Mouse (Mus musculus) cerebellum, postnatal 36 days (tissue): ENCODE data around the gene Fam161b.
A peak's percentile ranks its signal among the peaks of the same experiment; 100 is the strongest.
"Not testable (repeated sequence)": the region's sequence is repeated elsewhere in the genome, so short reads cannot be mapped to it uniquely, and the experiment has no call there.

Source experiments
- DNase-seq, 2 experiments: peaks; one replicate each; pipeline ENCODE4 v3.0.0; 2021 to 2022; ENCODE audit warnings: mixed read lengths in 2 of 2

Fam161b gene

DNA sequence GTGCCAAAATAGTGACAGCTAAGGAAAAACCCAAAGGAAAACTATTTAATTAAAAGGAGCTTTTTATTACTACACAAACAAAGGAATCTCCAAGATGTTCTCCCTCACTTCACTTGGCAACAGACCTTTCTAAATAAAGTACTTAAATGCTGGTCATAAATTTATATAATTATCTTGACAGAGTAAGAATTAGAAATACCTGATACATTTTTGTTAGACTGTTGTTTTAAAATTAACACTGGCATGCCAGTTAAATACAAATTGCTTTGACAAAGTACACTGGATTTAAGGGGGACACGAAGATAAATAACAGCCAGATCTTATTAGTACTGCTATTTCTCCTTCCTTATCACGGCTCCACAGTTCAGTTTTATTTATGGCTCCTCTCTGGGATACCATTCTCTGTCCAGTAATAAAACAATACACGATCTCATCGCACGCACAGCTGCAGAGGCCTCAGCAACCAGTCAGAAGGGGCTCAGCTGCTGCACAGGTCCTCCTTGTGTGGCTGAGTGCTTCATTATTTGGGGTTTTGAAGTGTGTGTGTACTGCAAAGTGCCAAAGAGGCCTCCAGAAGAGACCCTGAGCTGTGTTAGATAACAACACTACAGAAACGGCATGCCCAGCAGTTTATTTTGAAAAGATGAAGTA, 12.3 kb upstream of the Fam161b start:
- DNase-seq = no peak

DNA sequence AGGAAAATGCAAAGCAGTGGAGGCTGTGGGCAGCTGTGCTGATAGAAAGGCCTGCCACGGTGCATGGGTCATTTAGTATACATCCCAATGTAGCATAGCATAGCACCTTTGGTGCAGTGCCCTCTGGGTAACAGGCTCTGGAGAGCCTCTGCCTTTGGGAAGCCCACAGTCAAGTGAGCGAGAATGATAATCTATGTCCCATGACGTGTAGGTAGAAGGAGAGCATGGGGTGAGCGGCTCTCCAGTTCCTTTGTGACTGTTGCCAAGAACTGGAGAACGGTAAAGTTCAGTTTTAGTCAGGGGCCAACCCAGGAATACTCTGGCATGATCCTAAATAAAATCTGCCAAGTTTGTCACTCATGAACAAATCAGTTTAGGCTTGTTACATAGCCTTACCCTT, 10.0 kb upstream of the Fam161b start:
- DNase-seq = no peak

DNA sequence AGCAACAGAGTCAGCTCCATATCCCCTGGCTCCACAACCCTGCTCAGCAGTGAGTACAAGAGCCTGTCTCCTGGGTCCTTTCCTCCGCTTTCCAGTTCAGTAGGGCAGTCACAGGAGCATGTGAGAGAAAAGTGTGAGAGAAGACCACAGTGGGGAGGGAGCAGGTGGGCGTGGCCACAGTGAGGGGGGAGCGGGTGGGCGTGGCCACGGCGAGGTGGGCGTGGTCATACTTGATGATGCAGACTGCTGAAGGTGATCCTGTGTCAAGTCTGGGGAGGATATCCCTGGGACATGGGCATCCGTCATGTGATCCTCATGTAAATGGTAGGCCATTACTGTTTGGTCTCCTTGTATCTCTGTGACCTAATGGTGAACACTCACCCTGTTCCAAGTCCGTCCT, 5.3 kb upstream of the Fam161b start:
- no peak for DNase-seq

DNA sequence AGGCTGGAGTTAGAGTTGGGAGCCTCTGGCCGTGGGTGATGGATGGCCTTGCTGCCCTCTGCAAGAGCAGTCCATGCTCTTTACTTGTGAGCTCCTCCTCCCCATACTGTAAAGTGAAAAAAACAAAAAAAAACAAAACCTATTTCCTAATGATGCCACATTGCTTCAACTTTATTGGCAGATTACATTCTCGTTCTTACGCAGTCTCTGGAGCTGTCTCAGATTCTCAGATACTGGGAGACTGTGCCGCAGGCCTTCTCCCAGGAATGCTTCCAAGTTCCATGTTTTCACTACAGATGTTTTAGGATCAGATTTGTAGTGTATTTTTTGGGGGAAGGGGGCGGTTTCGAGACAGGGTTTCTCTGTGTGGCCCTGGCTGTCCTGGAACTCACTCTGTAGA, 3.5 kb upstream of the Fam161b start:
- no peak for DNase-seq

DNA sequence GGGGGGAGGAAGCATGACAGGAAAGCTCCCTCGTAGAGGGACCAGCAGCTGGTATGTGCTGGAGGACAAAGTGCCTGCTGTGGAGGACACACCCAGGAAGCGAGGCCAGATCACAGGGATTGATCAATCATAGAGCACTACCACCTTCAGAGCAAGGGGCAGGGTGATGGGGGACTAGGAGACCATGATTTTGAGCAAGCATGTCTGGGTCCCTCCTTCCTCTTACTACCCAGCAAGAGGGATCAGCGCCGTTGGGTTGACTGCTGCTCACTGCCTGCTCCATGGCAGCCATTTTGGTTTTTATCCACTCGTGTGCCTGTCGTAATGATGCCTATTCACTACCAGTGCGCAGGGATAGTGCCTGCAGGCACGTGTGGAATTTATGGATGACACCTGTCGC, 2.7 kb upstream of the Fam161b start:
- no peak for DNase-seq

DNA sequence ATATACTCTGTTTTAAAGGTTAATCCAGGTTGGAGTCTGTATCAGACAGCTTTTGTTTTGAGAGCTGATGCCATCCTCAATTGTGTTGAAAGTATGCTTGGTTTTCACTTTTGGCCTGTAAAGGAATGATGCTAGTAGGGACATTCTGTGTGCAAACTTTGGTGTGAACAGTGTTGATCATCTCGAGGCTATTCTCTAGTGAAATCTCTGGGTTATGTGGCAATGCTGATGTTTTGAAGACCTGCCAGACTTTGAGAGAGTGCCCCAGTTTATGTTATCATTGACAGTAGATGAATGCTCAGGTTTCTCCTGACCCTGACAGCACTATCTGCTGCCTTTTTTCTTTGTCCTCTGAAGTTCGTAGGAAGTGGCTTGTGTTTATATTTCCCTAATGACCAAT, 1.2 kb upstream of the Fam161b start:
- DNase-seq = no peak

DNA sequence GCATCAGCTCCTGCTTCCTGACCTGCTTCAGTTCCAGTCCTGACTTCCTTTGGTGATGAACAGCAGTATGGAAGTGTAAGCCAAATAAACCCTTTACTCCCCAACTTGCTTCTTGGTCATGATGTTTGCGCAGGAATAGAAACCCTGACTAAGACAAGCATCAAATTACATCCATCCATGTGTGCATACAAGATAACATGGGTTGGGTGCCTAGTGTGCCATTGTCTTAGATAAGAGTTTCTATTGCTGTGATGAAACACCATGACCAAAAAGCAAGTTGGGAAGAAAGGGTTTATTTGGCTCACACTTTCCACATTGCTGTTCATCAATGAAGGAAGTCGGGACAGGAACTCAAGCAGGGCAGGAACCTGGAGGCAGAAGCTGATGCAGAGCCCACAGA, 2.9 kb downstream of the Fam161b start:
- not testable (repeated sequence) for DNase-seq

DNA sequence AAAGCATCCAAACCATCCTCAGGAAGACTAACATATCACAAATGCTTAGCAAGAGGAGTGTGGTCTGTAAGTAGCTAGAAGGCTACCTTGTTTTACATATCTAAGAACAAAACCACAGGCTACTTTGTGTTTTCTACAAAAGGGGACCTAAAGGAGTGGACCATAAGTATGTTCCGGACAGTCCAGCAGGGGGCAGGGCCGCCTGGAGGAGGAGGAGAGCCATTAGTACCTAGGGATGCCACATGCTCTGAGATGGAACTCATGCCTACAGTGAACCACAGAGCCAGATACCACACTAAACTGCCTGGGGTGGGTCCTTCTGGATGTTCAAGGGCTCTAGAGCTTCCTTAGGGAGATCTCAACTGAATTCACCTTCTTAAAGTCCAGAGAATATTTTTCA, 14.4 kb downstream of the Fam161b start:
- DNase-seq = no peak

DNA sequence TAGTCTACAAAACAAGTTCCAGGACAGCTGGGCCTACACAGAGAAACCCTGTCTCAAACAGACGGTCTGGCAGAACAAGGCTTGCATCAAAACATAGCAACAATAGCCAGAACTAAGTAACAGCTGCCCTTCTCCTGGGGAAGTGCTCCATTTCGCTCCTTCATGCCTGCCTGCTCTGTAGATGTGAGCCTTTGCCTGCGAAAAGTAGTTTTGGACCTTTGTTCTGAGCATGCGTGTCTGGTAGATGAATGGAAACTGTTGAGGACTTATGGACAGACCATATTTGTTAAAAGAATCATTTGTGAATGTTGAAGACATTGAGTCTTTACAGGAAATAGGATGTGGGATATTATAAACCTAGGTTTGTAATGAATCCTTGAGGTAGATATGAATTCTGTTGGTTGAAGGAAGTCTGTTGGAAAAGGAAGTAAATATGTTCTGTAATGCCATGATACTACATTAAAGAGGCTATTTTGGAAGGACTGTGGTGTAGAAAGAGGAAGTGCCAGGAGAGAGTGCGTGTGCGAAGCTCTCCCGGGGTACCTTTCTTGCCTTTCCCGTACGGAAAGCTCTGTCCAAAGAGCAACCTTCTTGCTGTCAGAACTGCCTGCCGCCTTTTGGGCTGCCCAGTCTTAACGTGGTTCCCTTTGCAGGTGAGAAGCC, 24.5 kb downstream of the Fam161b start:
- no peak for DNase-seq

DNA sequence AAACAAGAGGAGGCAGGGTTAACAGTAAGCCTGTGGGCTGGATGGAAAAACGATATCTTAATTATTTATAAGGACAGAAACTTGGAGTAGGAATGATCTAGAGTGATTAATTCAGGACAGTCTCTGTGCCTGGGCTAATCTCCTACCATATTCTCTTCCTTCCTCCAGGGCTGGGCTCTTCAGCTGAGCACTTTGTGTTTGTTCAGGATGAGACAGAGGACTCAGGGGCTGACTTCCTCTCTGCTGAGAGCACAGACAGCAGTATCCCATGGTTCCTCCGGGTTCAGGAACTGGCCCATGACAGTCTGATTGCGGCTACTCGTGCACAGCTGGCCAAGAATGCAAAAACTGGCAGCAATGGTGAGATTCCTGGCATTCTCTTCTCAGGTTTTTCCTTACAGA, 34.5 kb downstream of the Fam161b start:
- no peak for DNase-seq

DNA sequence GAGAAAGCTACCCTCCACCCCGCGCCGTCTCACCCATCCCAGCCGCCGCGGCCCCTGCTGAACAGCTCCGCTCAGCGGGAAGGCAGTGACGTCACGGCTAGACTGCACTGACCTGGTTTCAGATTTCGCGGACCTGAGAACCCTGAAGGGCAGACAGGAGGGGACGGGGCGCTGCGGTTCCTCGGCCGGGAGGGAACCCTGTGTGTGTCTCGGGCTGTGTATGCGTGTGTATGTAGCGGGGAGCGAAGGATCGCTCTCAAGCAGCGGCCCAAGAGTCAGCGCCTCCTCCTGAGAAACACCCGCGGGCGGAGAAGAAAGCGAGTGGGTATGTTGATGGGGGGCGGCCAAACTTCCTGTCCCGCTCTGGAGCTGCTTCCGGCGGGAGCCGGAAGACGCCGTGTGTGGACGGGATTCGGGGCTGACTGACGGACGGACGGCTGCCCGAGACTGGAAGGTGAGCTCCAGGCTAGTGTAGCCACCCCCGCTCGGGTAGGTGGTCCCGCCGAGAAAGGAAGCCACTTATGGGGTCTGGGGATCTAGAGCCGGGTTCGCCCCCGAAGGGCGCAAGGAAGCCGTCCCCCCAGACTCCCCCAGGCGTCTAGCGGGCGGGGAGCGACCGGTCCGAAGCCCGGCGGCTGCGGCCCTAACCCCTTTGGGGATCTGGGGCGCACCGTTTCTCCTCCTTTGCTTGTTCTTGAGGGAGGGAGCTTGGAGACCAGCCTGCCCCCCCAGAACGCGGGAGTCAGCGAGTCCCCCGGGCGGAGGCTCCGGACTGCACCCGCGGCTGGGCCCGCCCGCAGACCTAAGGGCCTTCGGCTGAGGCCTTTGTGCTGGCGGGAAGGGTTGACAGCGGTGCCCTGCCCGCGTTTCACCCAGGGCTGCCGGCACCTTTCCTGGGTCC, 44.7 kb downstream of the Fam161b start, which contains the start of gene Zfp410:
TSS of gene Zfp410 (plus strand) at position 132 of the 901 bp plus-strand sequence.
- DNase-seq = peak; percentile 90

DNA sequence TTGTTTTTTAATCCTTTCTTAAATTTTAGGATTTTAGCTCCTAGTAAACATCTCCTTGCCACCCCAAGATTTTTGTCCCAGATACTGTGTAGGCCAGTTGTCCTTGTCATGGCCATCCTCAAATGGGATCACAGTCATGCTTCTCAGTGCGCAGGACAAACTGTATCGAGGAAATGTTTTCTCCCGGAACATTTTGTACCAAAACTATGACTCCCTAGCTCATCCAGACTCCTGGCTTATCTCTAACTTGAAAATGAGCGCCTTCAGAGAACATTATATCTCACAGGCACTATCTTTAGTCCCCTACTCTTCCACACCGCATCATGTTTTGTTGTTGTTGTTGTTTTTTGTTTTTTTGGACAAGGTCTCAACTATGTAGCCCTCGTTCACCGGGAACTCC, 45.6 kb downstream of the Fam161b start:
- no peak for DNase-seq

DNA sequence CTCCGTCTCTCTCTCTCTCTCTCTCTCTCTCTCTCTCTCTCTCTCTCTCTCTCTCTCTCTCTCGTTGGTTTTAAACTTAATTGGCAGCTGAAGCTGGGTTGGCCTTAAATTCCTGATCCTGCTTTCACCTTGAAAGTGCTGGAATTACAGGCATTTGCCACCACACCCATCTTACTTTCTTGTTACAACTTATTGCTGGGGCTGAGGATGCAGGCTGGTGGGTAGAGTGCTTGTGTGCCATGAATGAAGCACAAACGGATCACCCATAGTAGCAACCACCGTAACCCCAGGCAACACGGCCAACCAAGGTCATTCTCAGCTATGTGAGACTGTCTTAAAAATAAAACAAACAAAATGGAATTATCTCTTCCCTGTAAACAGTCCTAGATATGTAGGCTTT, 50.3 kb downstream of the Fam161b start:
- DNase-seq = no peak

DNA sequence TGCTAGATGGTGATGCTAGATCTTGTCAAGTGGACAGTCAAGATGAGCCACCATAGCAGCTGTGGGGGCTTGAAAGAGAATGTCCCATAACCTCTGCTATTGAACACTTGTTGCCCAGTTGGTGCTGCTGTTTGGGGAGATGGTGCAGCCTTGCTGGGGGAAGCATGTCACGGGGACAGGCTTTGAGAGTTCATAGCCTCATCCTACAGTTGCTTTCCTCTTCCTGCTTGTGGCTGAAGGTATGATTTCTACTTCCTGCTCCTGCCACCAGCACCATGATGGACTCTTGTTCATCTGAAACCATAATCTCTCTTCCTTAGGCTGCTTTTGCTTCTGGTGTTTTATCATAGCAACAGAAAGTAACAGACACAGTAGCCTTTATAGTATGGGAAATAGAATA, 57.1 kb downstream of the Fam161b start:
- DNase-seq = no peak

DNA sequence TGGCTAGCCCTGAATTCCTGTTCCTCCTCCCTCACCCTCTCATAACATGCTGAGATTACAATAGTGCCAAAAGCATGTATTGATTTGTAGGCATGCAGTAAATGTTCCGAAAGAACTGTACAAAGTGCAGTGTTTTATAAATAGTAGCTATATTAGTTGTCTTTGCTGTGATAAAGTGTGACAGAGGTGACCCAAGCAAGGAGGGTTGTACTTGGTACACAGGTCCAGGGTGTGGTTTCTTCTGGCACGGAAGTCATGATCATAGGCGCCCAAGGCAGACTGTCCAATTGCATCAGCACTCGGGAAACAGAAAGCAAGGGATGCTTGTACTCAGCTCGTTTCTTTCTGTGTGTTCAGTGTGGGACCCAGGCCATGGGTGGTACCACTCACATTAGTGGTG, 57.5 kb downstream of the Fam161b start:
- DNase-seq = no peak

DNA sequence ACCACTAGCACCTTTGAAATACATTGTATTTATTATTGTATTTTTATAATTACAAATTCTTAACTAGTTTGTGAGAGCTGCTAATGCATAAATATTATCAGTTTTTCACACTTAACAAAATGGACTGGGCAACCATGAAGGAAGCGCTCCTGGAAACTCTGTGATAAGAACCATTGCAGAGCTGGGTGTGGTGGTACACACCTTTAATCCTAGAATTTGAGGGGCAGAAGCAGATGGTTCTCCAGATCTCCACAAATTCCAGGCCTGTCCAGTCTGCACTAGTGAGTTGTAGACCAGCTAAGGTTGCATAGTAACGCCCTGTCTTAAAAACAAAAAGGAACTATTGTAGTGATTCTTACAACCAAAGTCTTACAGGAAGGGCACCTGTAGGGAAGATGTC, 62.4 kb downstream of the Fam161b start:
- DNase-seq = no peak

DNA sequence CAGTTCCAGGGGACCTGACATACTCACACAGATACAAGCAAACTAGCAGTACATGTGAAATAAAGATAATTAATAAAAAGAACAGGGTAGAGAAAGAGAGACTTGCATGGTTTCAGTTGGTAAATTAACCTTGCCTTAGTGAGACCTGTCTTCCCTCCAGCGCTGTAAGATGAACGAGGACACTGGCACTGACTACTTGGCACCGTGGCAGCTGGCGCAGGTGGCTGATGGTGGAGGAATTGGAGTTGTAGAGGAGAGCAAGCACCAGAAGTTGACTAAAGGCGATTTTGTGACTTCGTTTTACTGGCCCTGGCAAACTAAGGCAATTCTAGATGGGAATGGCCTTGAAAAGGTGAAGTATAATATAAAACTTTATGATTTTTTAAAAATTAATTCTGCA, 63.8 kb downstream of the Fam161b start:
- DNase-seq = no peak
